Mouse (Mus musculus) subcutaneous adipose tissue, adult 2 months (tissue): ENCODE results near the gene Tmem213. TPM values are rescaled to one million over a fixed set of nuclear protein-coding genes. Genes with fewer than 3 reads are reported as not detected.

ENCODE experiments used
- polyA plus RNA-seq: library from polyadenylated mRNA; depleted of rRNA; stranded (reverse); fragments of >200 nt; gene quantifications from 2 replicates; pipeline ENCODE4 v1.2.3, GENCODE M21; 2012; ENCODE audit warnings: low replicate concordance; rRNA removed

Gene Tmem213
- 13.4 TPM in 1 of 2 replicates, not detected in the other for polyA plus RNA-seq

GRCm38 (mm10) chr6:38109160-38109795 is at the start of gene Tmem213:
Gene Tmem213 (plus strand): TSS chr6:38109255.

GRCm38 (mm10) chr6:38124207-38124835 is 15.3 kb downstream of the Tmem213 start, which contains the start of gene Atp6v0a4:
Gene Atp6v0a4 (minus strand): TSS chr6:38124586.

Other genes starting within 250 kb of the Tmem213 start
- gene Trim24, start 238.4 kb upstream of the Tmem213 start, polyA plus RNA-seq = 26.9 and 29.6 TPM in 2 replicates
- gene Svopl, start 62.3 kb upstream of the Tmem213 start, polyA plus RNA-seq = 3.1 and 7.2 TPM in 2 replicates
- 0.75 and 8.9 TPM in 2 replicates for gene Atp6v0a4, start 15.3 kb downstream of the Tmem213 start, polyA plus RNA-seq
- 1.3 and 18.8 TPM in 2 replicates for gene D630045J12Rik, start 144.8 kb downstream of the Tmem213 start, polyA plus RNA-seq
- gene Zc3hav1l, start 190.0 kb downstream of the Tmem213 start, polyA plus RNA-seq = 2.1 and 13.0 TPM in 2 replicates
- 18.8 and 34.7 TPM in 2 replicates for gene Zc3hav1, start 245.3 kb downstream of the Tmem213 start, polyA plus RNA-seq